Mouse (Mus musculus) thymus, postnatal 4 days (tissue): Measurements from ENCODE around the gene I830077J02Rik.

Experiments used
- DNase-seq: peaks from one replicate; pipeline ENCODE4 v3.0.0; 2021

Gene I830077J02Rik

DNA sequence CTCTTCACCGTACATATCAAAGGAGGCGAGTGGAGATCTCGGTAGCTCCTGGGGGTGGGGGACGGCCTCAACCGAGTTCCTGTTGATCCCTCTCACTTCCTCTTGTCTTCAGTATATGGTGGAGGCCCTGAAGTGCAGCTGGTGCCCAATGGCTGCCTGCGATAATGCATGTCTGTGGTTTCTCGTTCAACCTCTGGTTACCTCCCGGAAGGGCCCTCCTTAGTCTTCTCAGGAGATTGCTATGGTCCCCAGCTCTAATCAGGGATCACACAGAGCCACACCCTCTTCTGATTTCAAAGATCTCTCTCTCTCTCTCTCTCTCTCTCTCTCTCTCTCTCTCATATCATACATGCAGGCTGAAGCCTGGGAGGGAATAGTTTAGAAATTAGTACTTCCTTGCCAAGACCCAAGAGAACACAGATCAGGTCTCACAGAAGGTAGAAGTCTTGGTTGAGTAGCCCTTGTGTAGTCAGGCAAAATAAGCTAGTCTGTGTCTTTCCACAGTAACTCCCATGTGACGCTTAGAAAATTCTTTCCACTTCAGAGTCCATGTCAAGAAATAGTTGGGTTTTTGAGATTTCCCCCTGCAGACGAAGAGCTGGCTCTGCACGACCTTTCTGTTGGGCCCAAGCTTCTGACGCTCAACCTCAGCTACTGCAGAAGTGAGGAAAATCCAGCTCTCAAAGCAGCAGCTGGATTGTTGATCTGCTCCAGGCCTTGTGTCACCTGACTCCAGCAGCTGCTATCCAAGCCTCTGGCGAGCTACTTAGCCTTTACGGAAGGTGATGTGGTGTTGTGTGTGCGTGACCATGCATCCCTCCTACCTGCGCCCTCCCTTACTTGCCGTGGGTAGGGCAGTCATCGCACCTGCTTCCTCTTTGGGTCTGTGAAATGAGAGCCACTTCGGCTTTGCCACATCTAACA, 39.6 kb downstream of the I830077J02Rik start:
- DNase-seq, result peak; percentile 79

DNA sequence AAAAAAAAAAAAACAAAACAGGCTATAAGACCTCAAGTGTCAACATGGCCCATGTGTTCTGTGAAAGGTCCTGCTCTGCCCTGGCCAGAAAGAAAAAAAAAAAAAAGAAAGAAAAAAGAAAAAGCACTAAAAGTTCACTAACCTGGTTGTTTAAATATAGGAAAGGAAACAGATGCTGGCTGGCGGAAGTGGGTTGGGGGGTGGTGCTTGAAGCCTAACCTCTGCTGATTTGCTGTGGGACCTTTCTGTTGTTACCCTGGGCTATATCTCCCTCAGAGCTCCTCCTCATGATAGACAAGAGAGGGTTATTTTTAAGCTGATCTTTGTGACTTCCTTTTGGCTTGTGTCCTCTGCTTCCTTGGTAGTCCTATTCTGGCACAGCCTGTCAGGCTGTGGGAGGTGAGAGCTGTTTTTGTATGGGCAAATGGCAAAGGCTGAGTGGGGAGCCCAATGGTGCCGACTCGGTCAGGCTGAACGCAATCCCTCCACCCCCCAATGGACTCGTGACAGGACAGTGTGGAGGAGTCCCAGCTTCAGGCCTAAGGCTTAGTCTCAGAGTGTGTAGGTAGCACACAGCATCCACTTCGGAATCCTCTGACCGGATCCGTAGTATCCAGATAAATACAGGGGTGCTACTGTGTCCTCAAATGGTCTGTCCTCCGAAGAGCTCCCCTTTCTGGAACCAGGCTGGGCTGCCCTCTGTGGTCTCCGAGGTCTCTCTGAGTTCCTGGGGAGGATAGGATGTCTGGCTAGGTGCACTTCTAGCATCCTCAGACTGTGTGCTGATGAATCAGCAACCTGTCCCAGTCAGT, 40.5 kb downstream of the I830077J02Rik start:
- DNase-seq, result peak; percentile 82

GRCm38 (mm10) chr3:105891141-105891540, 41.3 kb downstream of the I830077J02Rik start:
- no peak for DNase-seq

- peak; percentile 44 for DNase-seq
These were observed 42.2 kb downstream of the I830077J02Rik start for GRCm38 (mm10) chr3:105890220-105890619.

GRCm38 (mm10) chr3:105888961-105889360, 43.5 kb downstream of the I830077J02Rik start:
- no peak for DNase-seq

DNA sequence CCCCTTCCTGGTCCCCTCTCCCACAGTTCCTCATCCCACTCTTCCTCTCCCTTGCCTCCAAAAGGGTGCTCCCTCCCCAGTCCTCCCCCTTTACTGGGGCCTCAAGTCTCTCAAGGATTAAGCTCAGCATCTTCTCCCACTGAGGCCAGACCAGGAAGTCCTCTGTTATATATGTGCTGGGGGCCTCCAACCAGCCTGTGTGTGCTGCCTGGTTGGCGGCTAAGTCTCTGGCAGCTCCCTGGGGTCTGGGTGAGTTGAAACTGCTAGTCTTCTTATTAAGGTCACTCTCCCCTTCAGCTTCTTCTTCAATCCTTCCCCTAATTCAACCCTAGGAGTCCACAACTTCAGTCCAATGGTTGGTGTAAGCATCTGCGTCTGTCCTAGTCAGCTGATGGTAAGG, 49.4 kb downstream of the I830077J02Rik start:
- DNase-seq, result peak; percentile 3

DNA sequence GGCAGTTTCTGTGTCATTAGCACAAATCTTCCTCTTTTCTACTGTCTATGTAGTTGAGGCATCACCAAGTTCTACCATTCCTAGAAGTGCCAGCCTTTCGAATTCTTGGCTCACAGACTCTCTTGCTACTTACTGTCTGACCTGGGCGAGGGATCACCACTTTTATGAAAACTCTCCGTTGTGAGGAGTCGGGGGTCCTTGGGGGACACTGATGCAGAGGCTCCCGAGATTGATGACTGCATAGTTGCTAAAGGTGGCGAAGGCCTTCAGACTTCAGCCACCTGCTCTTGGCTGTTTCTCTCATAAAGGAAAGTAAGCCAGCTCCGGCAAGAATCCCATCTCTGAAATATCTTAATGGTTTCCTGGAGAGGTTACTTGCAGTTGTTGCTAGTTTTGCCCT, 50.4 kb downstream of the I830077J02Rik start:
- no peak for DNase-seq

DNA sequence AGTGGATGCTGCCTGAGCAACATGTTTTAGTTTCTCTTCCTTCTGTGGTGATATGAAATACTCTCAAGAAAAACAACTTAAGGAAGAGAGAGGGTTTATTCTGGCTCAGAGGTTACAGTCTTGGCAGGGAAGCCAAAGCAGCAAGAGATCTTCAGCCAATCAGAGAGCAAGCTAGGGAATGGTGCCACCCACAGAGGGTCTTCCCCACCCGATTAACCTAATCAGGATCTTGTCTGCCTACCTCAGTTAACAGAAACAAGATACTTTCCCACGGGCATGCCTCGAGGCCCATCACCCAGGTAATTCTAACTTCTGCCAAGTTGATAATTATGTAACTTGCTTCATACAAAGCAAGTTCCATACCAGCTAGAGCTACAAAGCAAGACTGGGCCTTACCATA, 52.0 kb downstream of the I830077J02Rik start:
- DNase-seq, result no peak

DNA sequence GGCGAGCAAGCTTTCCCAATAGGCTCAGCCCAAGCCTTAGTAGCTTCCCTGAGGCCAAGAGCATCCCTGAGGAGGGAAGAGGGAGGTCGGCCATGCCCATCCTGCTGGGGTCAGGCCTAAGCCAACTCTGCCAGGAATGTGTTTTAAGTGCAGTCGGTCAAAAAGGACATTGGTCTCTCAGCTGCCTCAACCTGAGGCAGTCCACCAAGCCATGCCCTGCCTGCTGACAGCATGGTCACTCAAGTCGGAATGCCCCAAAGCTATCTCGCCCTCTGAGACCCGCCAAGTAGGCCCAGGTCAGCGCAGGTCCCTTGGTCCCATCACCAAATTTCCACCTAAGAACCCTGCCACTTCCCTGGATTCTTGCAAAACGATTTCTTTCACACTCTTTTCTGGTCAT, 53.7 kb downstream of the I830077J02Rik start:
- no peak for DNase-seq

DNA sequence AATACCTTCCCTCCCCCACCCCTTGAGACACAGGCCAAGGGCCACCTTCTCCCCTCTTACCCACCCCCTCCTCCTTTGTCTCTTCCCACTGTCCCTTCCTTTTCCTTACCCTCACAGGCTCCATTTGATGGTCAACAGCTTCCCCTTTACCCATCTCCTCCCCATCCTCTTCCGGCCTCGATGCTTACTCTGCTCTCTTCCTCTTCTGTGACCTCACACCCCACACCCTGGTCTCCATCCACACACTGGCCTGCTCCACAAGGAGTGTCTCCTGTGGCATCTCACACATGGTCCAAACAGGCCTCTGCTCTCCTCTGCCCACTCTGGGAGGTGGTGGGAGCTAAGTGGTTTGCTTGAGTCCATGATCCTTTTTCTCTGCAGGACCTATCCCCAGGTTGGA, 54.5 kb downstream of the I830077J02Rik start:
- no peak for DNase-seq

- no peak for DNase-seq
These were observed 55.1 kb downstream of the I830077J02Rik start for GRCm38 (mm10) chr3:105877252-105877803.

DNA sequence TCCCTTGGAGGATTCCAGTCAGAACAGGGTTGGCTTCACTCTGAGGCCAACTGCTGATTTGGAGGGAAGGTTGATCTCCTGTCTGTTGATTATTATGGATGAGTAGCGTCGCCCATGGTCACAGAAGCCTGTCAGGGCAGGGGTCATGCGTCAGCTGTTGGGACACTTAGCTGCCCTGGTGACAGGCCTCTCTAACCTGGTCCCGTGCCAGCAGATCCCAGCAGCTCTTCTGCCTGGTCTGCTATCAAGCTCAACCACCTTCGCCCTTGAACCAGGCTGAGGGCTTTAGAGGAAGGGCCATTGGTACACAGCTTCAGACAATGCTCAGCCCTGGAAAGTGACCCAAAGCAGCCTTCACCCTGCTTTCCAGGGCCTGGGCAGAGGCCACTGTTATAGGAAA, 56.4 kb downstream of the I830077J02Rik start:
- no peak for DNase-seq
